Mouse (Mus musculus) liver, adult 2 months (tissue): ENCODE data around the gene Pank1. TPM values are rescaled to one million over a fixed set of nuclear protein-coding genes. Genes with fewer than 3 reads are reported as not detected.

Source experiments
- DNase-seq: peaks from one replicate; pipeline ENCODE4 v3.0.0-alpha.2; 2011; ENCODE audit warnings: low read depth, low spot score; ENCODE audit errors: extremely low read depth
- H3K27ac ChIP-seq: fragments of 200-500 bp; replicated peaks from 2 replicates; pipeline ENCODE4 v1.5.1; 2012; ENCODE audit warnings: low read depth, mild to moderate bottlenecking, control low read depth, inconsistent platforms, low read length; ENCODE audit not compliant: insufficient read depth
- H3K27me3 ChIP-seq: fragments of 200-500 bp; 2 replicates; pipeline ENCODE4 v1.6.1; 2012; ENCODE audit warnings: mild to moderate bottlenecking, moderate library complexity, low read length, inconsistent platforms; ENCODE audit not compliant: control insufficient read depth, insufficient read depth
- H3K36me3 ChIP-seq: fragments of 200-500 bp; 2 replicates; pipeline ENCODE4 v1.6.1; 2012; ENCODE audit warnings: low read length, inconsistent platforms; ENCODE audit not compliant: control insufficient read depth, insufficient read depth
- H3K4me1 ChIP-seq: fragments of 200-500 bp; 2 replicates; pipeline ENCODE4 v1.6.1; 2011; ENCODE audit warnings: low read length; ENCODE audit not compliant: control insufficient read depth, insufficient read depth
- H3K4me3 ChIP-seq: fragments of 200-500 bp; 2 replicates; pipeline ENCODE4 v1.5.1; 2011; ENCODE audit warnings: low read depth, mild to moderate bottlenecking, control low read depth, low read length, moderate library complexity; ENCODE audit not compliant: insufficient read depth
- H3K79me2 ChIP-seq: fragments of 200-500 bp; 2 replicates; pipeline ENCODE4 v1.6.1; 2012; ENCODE audit warnings: inconsistent platforms, mild to moderate bottlenecking, low read length, moderate library complexity; ENCODE audit not compliant: control insufficient read depth, insufficient read depth
- H3K9ac ChIP-seq: fragments of 200-500 bp; 2 replicates; pipeline ENCODE4 v1.6.1; 2012; ENCODE audit warnings: low read depth, mild to moderate bottlenecking, control low read depth, inconsistent platforms, low read length
- CTCF ChIP-seq: fragments of 200-500 bp; IDR thresholded peaks from 2 replicates; pipeline ENCODE4 v1.5.1; 2011; ENCODE audit warnings: low read depth, low read length, control low read depth
- POLR2A ChIP-seq: fragments of 200-500 bp; IDR thresholded peaks from 2 replicates; pipeline ENCODE4 v1.6.1; 2011; ENCODE audit warnings: low read length, control low read depth; ENCODE audit not compliant: insufficient read depth; ENCODE audit errors: extremely low read depth
- WGBS: fragments of 180-500 bp; shearing (Covaris S2); methylation state at CpG from one replicate; pipeline ENCODE4 v1.1.7; 2018; 5-methylcytosine and 5-hydroxymethylcytosine counted together
- polyA plus RNA-seq: library from polyadenylated mRNA; depleted of rRNA; stranded (reverse); fragments of >200 nt; gene quantifications from 2 replicates; pipeline ENCODE4 v1.2.3, GENCODE M21; 2012; rRNA removed
- total RNA-seq: library from RNA; depleted of rRNA; stranded (reverse); fragments of >200 nt; gene quantifications from 2 replicates; pipeline ENCODE4 v1.2.3, GENCODE M21; 2014; rRNA removed

Pank1 gene
- total and polyA plus RNA-seq, 2 experiments = 14.1 to 259 TPM

- Histone ChIP-seq H3K79me2 (no peaks in the 10 kb centered on the region), H3K4me3 (no peak overlapping the region), H3K4me1 (peaks cover 5% of the 10 kb centered on the region; the same call in 1 of the 2 replicates), H3K36me3 (no peaks in the 10 kb centered on the region), H3K9ac (no peak overlapping the region), H3K27ac (no peak overlapping the region), H3K27me3 (no peaks in the 10 kb centered on the region)
- TF ChIP-seq POLR2A (no peak), CTCF (no peak)
- DNase-seq = no peak
Measured at GRCm38 (mm10) chr19:34778098-34778497, 101.2 kb downstream of the Pank1 start.

GRCm38 (mm10) chr19:34772775-34773174 lies 106.5 kb downstream of the Pank1 start:
- peak; percentile 87 for DNase-seq
- H3K4me1 ChIP-seq = peaks cover 8% of the 10 kb centered on the region; the same call in 1 of the 2 replicates
- 10% methylated on average over 6 of the region's 6 CpGs for WGBS

GRCm38 (mm10) chr19:34770764-34771163 lies 108.5 kb downstream of the Pank1 start:
- 93% methylated on average over 6 of the region's 6 CpGs for WGBS
- Histone ChIP-seq H3K4me3 (no peak overlapping the region), H3K9ac (no peak overlapping the region), H3K4me1 (peaks cover 3% of the 10 kb centered on the region; the same call in 1 of the 2 replicates), H3K27me3 (no peaks in the 10 kb centered on the region), H3K27ac (no peak overlapping the region), H3K36me3 (no peaks in the 10 kb centered on the region), H3K79me2 (no peaks in the 10 kb centered on the region)
- no peak for DNase-seq
- TF ChIP-seq CTCF (no peak), POLR2A (no peak)

More at GRCm38 (mm10) chr19:34772775-34773174, 106.5 kb downstream of the Pank1 start:
- TF ChIP-seq CTCF = peak; percentile 43; the same call in 1 of the 2 replicates
- TF ChIP-seq POLR2A = no peak
- no peak overlapping the region for H3K27ac ChIP-seq
- no peaks in the 10 kb centered on the region for H3K36me3 ChIP-seq
- H3K9ac ChIP-seq = no peak overlapping the region
- no peaks in the 10 kb centered on the region for H3K27me3 ChIP-seq
- no peak overlapping the region for H3K4me3 ChIP-seq
- H3K79me2 ChIP-seq = no peaks in the 10 kb centered on the region

- Histone ChIP-seq H3K79me2 (no peaks in the 10 kb centered on the region), H3K27me3 (no peaks in the 10 kb centered on the region), H3K36me3 (no peaks in the 10 kb centered on the region), H3K9ac (peak overlapping the region; percentile 19; the same call in 1 of the 2 replicates), H3K4me1 (peaks cover 20% of the 10 kb centered on the region), H3K27ac (peak overlapping the region; percentile 88), H3K4me3 (no peak overlapping the region)
- WGBS = 5% methylated on average over 1 of the region's 1 CpGs
- peak; percentile 99 for DNase-seq
- TF ChIP-seq CTCF (no peak), POLR2A (no peak)
Measured at GRCm38 (mm10) chr19:34758754-34759153, 120.5 kb downstream of the Pank1 start.

Other genes with a start within 250 kb of the Pank1 start
- 0.07 and 0.09 TPM in 2 replicates for gene Ifit1bl2, start 238.7 kb downstream of the Pank1 start, total RNA-seq
- gene Ifit1bl2, start 238.7 kb downstream of the Pank1 start, polyA plus RNA-seq = not detected in 2 replicates
- gene Ifit1, start 238.6 kb downstream of the Pank1 start, total RNA-seq = 9.6 and 15.9 TPM in 2 replicates
- gene Ifit1, start 238.6 kb downstream of the Pank1 start, polyA plus RNA-seq = 4.2 and 7.0 TPM in 2 replicates
- gene Slc16a12, start 132.2 kb downstream of the Pank1 start, total RNA-seq = 65.6 and 85.9 TPM in 2 replicates
- gene Slc16a12, start 132.2 kb downstream of the Pank1 start, polyA plus RNA-seq = 18.6 and 23.1 TPM in 2 replicates
- gene Kif20b, start 42.9 kb upstream of the Pank1 start, total RNA-seq = 0.65 and 0.94 TPM in 2 replicates
- gene Kif20b, start 42.9 kb upstream of the Pank1 start, polyA plus RNA-seq = not detected in 2 replicates